Mouse (Mus musculus): ENCODE data around the gene Tex19.2. TPM values are rescaled to one million over a fixed set of nuclear protein-coding genes. Genes with fewer than 3 reads are reported as not detected.
A peak's percentile ranks its signal among the peaks of the same experiment; 100 is the strongest.
"Not testable (repeated sequence)": the region's sequence is repeated elsewhere in the genome, so short reads cannot be mapped to it uniquely, and the experiment has no call there.

Tex19.2 gene
- polyA plus RNA-seq, 1 experiment, result not detected

GRCm38 (mm10) chr11:121088997-121089396, 29.5 kb downstream of the Tex19.2 start:
- no peak for TF ChIP-seq CTCF (IDR thresholded peaks at IDR 0.05; ENCODE audit: control insufficient read depth, insufficient read depth, low read length)
- Histone ChIP-seq H3K4me1 (ENCODE audit: control insufficient read depth, insufficient read depth, low read length) (no peaks in the 10 kb centered on the region; the same call in 1 of the 2 replicates), H3K4me3 (replicated peaks; ENCODE audit: control insufficient read depth, low read depth, low read length) (no peak overlapping the region), H3K27ac (ENCODE audit: control insufficient read depth, insufficient read depth, low read depth, low read length, poor library complexity) (no peak overlapping the region)
- WGBS, result 78% methylated on average over 6 of the region's 6 CpGs

GRCm38 (mm10) chr11:121086296-121086695, 32.2 kb downstream of the Tex19.2 start:
- H3K27ac ChIP-seq (ENCODE audit: control insufficient read depth, insufficient read depth, low read depth, low read length, poor library complexity), result no peak overlapping the region
- no peak overlapping the region for H3K4me3 ChIP-seq (replicated peaks; ENCODE audit: control insufficient read depth, low read depth, low read length)
- TF ChIP-seq POLR2A (IDR thresholded peaks at IDR 0.05; ENCODE audit: borderline replicate concordance, control insufficient read depth, low read depth, low read length), result no peak
- no peak for TF ChIP-seq CTCF (IDR thresholded peaks at IDR 0.05; ENCODE audit: control insufficient read depth, insufficient read depth, low read length)
- peaks cover 3% of the 10 kb centered on the region for H3K4me1 ChIP-seq (ENCODE audit: control insufficient read depth, insufficient read depth, low read length)
- 36% methylated on average over 4 of the region's 4 CpGs for WGBS

- H3K4me1 ChIP-seq (ENCODE audit: control insufficient read depth, insufficient read depth, low read length), result peaks cover 3% of the 10 kb centered on the region
- WGBS, result 70% methylated on average over 5 of the region's 5 CpGs
- no peak overlapping the region for H3K4me3 ChIP-seq (replicated peaks; ENCODE audit: control insufficient read depth, low read depth, low read length)
- H3K27ac ChIP-seq (ENCODE audit: control insufficient read depth, insufficient read depth, low read depth, low read length, poor library complexity), result no peak overlapping the region
- TF ChIP-seq CTCF (IDR thresholded peaks at IDR 0.05; ENCODE audit: control insufficient read depth, insufficient read depth, low read length) (no peak), POLR2A (IDR thresholded peaks at IDR 0.05; ENCODE audit: borderline replicate concordance, control insufficient read depth, low read depth, low read length) (no peak)
Observed at GRCm38 (mm10) chr11:121085181-121085580, 33.3 kb downstream of the Tex19.2 start.

- TF ChIP-seq CTCF (IDR thresholded peaks at IDR 0.05; ENCODE audit: control insufficient read depth, insufficient read depth, low read length) (no peak), POLR2A (IDR thresholded peaks at IDR 0.05; ENCODE audit: borderline replicate concordance, control insufficient read depth, low read depth, low read length) (no peak)
- WGBS, result 6% methylated on average over 6 of the region's 6 CpGs
- Histone ChIP-seq H3K4me1 (ENCODE audit: control insufficient read depth, insufficient read depth, low read length) (peaks cover 4% of the 10 kb centered on the region), H3K27ac (ENCODE audit: control insufficient read depth, insufficient read depth, low read depth, low read length, poor library complexity) (peak overlapping the region; percentile 77), H3K4me3 (replicated peaks; ENCODE audit: control insufficient read depth, low read depth, low read length) (peak overlapping the region; percentile 24)
Observed at GRCm38 (mm10) chr11:121082857-121083500, 35.5 kb downstream of the Tex19.2 start.

GRCm38 (mm10) chr11:121082250-121082649, 36.2 kb downstream of the Tex19.2 start:
- TF ChIP-seq CTCF (IDR thresholded peaks at IDR 0.05; ENCODE audit: control insufficient read depth, insufficient read depth, low read length), result no peak
- TF ChIP-seq POLR2A (IDR thresholded peaks at IDR 0.05; ENCODE audit: borderline replicate concordance, control insufficient read depth, low read depth, low read length), result no peak
- Histone ChIP-seq H3K4me3 (replicated peaks; ENCODE audit: control insufficient read depth, low read depth, low read length) (no peak overlapping the region), H3K4me1 (ENCODE audit: control insufficient read depth, insufficient read depth, low read length) (peaks cover 4% of the 10 kb centered on the region), H3K27ac (ENCODE audit: control insufficient read depth, insufficient read depth, low read depth, low read length, poor library complexity) (peak overlapping the region; percentile 77)
- 22% methylated on average over 3 of the region's 3 CpGs for WGBS

GRCm38 (mm10) chr11:121081120-121081519, 37.4 kb downstream of the Tex19.2 start, which contains the start of gene Sectm1a:
Gene Sectm1a, minus strand, starts transcription at chr11:121081220.
- 70% methylated on average over 3 of the region's 3 CpGs for WGBS
- Histone ChIP-seq H3K27ac (ENCODE audit: control insufficient read depth, insufficient read depth, low read depth, low read length, poor library complexity) (no peak within 1 kb of the TSS), H3K4me3 (replicated peaks; ENCODE audit: control insufficient read depth, low read depth, low read length) (no peak within 1 kb of the TSS), H3K4me1 (ENCODE audit: control insufficient read depth, insufficient read depth, low read length) (peaks cover 4% of the 10 kb centered on the region)
- TF ChIP-seq POLR2A (IDR thresholded peaks at IDR 0.05; ENCODE audit: borderline replicate concordance, control insufficient read depth, low read depth, low read length) (no peak), CTCF (IDR thresholded peaks at IDR 0.05; ENCODE audit: control insufficient read depth, insufficient read depth, low read length) (no peak)

- H3K4me1 ChIP-seq (ENCODE audit: control insufficient read depth, insufficient read depth, low read length), result peaks cover 4% of the 10 kb centered on the region
- TF ChIP-seq POLR2A (IDR thresholded peaks at IDR 0.05; ENCODE audit: borderline replicate concordance, control insufficient read depth, low read depth, low read length) (no peak), CTCF (IDR thresholded peaks at IDR 0.05; ENCODE audit: control insufficient read depth, insufficient read depth, low read length) (no peak)
- no peak overlapping the region for H3K4me3 ChIP-seq (replicated peaks; ENCODE audit: control insufficient read depth, low read depth, low read length)
- WGBS, result 89% methylated on average over 8 of the region's 8 CpGs
- no peak overlapping the region for H3K27ac ChIP-seq (ENCODE audit: control insufficient read depth, insufficient read depth, low read depth, low read length, poor library complexity)
Observed at GRCm38 (mm10) chr11:121080330-121080729, 38.1 kb downstream of the Tex19.2 start.

GRCm38 (mm10) chr11:121075655-121076054, 42.8 kb downstream of the Tex19.2 start:
- Histone ChIP-seq H3K4me3 (replicated peaks; ENCODE audit: control insufficient read depth, low read depth, low read length) (no peak overlapping the region), H3K27ac (ENCODE audit: control insufficient read depth, insufficient read depth, low read depth, low read length, poor library complexity) (no peak overlapping the region), H3K4me1 (ENCODE audit: control insufficient read depth, insufficient read depth, low read length) (peaks cover 1% of the 10 kb centered on the region; the same call in 1 of the 2 replicates)
- 51% methylated on average over 5 of the region's 5 CpGs for whole genome bisulfite sequencing
- TF ChIP-seq CTCF (IDR thresholded peaks at IDR 0.05; ENCODE audit: control insufficient read depth, insufficient read depth, low read length), result no peak
- TF ChIP-seq POLR2A (IDR thresholded peaks at IDR 0.05; ENCODE audit: borderline replicate concordance, control insufficient read depth, low read depth, low read length), result no peak

GRCm38 (mm10) chr11:121069662-121070061, 48.8 kb downstream of the Tex19.2 start:
- not testable (repeated sequence) for H3K27ac ChIP-seq (ENCODE audit: control insufficient read depth, insufficient read depth, low read depth, low read length, poor library complexity); H3K4me1 ChIP-seq (ENCODE audit: control insufficient read depth, insufficient read depth, low read length); H3K4me3 ChIP-seq (replicated peaks; ENCODE audit: control insufficient read depth, low read depth, low read length)
- 88% methylated on average over 12 of the region's 16 CpGs for WGBS

Measured in bone marrow, adult 2 months (tissue).